Mouse (Mus musculus) lung, postnatal 14 days (tissue): ENCODE measurements at regions not wholly inside any gene's neighbourhood (a gene's known extent, or its start where the extent isn't known, plus 50 kb on each side); places are given as distances from the start of the nearest gene placed in this dataset.

ENCODE experiments used
- DNase-seq: peaks from one replicate; pipeline ENCODE4 v3.0.0; 2021

- DNase-seq: no peak
Measured at GRCm38 (mm10) chr6:147972552-147972951, 74.5 kb upstream of the Far2 start.

DNA sequence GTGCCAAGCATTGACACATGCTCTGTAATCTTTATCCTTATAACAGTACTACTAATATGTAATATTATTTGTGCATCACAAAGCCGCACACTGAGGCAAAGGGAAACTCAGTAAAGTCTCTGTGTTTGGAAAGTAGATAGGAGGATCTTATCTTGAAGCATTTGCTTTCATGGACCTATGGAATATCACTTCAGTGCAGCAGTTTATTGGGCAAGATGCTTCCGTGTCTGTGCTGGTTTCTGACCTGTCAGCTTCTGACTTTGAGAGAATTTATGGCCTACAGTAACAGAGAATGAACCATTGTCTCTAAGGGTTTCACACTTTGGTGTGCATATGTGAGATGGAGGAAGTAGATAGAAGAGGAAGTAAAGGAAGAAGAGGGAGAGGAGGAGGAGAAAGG is 74.0 kb upstream of the Far2 start:
- no peak for DNase-seq

DNA sequence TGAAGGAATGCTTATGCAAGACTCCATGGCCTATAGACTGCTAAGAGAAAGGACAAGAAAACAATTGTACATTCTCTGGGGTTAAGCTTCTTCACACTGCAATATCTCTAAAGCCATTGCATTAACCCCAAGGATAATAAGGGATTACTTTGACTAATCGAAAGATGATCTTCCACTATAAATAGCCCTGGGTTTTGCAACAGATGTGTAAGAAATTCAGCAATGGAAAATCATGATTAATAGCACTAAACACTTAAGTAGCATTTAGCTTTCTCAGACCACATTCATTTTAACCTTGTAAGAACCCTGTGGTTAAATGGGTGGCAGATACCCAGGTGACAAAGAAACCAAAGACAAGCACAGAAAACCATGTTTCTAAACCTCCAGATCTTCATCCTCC is 71.1 kb upstream of the Far2 start:
- no peak for DNase-seq

- no peak for DNase-seq
Measured at GRCm38 (mm10) chr6:147989381-147989780, 57.7 kb upstream of the Far2 start.
